ENCODE assay signal across 24 mouse cellular contexts in the genomic region with DNA sequence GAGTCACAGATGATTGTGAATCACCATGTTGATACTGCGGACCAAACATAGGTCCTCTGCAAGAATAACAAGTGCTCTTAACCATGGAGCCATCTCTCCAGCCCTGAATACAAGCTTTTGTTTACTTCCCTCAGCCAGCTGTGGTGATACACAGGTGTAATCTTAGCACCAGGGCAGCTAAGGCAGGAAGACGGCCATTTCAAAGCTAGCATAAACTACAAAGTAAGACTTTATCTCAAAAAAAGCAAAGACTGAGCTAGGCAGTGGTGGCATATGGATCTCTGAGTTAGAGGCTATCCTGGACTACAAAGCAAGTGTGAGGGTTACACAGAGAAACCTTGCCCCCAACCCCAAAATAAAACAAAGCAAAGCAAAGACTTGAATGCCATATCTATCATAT. TPM values are rescaled to one million over a fixed set of nuclear protein-coding genes. Genes with fewer than 3 reads are reported as not detected.
DNase-seq lines count a peak whose midpoint lies in the region; ATAC-seq and TF ChIP-seq lines count a peak whose summit lies in the region.
"Had no signal": no experiment of that assay in that cellular context is flagged by ENCODE, and none has a peak within 500 bp of the region (broad histone marks: within the 10 kb centered on the region; RNA-seq: fewer than 3 reads in every experiment).

No protein-coding gene starts in this region.

- TF ChIP-seq CTCF in heart, postnatal 0 days (IDR thresholded peaks at IDR 0.05; ENCODE audit: low read depth), result no peak

- H3K4me1 ChIP-seq in heart, postnatal 0 days (ENCODE audit: control insufficient read depth, insufficient read depth), result no peaks in the 10 kb centered on the region
- peaks cover 17% of the 10 kb centered on the region; the same call in 1 of the 2 replicates for H3K4me1 ChIP-seq in midbrain, embryonic 10.5 days
- peaks cover 6% of the 10 kb centered on the region for H3K4me1 ChIP-seq in hindbrain, embryonic 16.5 days (ENCODE audit: control insufficient read depth, insufficient read depth, low read depth, low read length)

- ATAC-seq in heart, postnatal 0 days (ENCODE audit: insufficient read depth, low read depth), result no peak
- ATAC-seq in hindbrain, embryonic 16.5 days, result no peak
- ATAC-seq: activated CD4-positive, CD25-positive, alpha-beta regulatory T cell, adult 4 months; forebrain, embryonic 14.5 days; forebrain, postnatal 0 days; hindbrain, postnatal 0 days had no signal

- no peak for DNase-seq in heart, postnatal 0 days (ENCODE audit: low spot score)
- no peak for DNase-seq in heart, postnatal 14 days
- DNase-seq in thymus, postnatal 0 days (ENCODE audit: low spot score), result peak; percentile 73
- DNase-seq in thymus, postnatal 25 days, result peak; percentile 60
- DNase-seq in midbrain, embryonic 10.5 days (ENCODE audit: low spot score), result no peak
- DNase-seq in kidney, adult 9 months, result no peak
- DNase-seq in adrenal gland, adult 2 months, result no peak
- DNase-seq: adrenal gland, postnatal 14 days; cerebellum, adult 11 months; cerebellum, adult 2 months; cerebellum, adult 9-11 months; cerebellum, postnatal 25 days; forebrain, postnatal 0 days; gastrocnemius, postnatal 25 days; heart, adult 18-20 months had no signal

- H3K27ac ChIP-seq in heart, postnatal 0 days (ENCODE audit: low read depth), result peak overlapping the region; percentile 44; the same call in 1 of the 2 replicates
- H3K27ac ChIP-seq in midbrain, embryonic 10.5 days (replicated peaks), result no peak overlapping the region
- no peak overlapping the region for H3K27ac ChIP-seq in hindbrain, embryonic 16.5 days (ENCODE audit: low read depth, low read length)
- H3K27ac ChIP-seq: embryonic facial prominence, embryonic 12.5 days; embryonic facial prominence, embryonic 15.5 days; heart, embryonic 15.5 days; hindbrain, embryonic 13.5 days; hindbrain, postnatal 0 days had no signal

- H3K9ac ChIP-seq in heart, postnatal 0 days (replicated peaks; ENCODE audit: low read depth, low read length), result no peak overlapping the region
- no peak overlapping the region for H3K9ac ChIP-seq in hindbrain, embryonic 16.5 days (ENCODE audit: low read depth, low read length)
- H3K9ac ChIP-seq: embryonic facial prominence, embryonic 12.5 days; embryonic facial prominence, embryonic 15.5 days; forebrain, postnatal 0 days; heart, embryonic 12.5 days; heart, embryonic 15.5 days; hindbrain, embryonic 13.5 days had no signal

- no peak overlapping the region for H3K4me3 ChIP-seq in heart, postnatal 0 days (ENCODE audit: low read depth, low read length)
- no peak overlapping the region for H3K4me3 ChIP-seq in midbrain, embryonic 10.5 days
- H3K4me3 ChIP-seq in hindbrain, embryonic 16.5 days (ENCODE audit: low read length), result no peak overlapping the region
- H3K4me3 ChIP-seq: embryonic facial prominence, embryonic 12.5 days; embryonic facial prominence, embryonic 15.5 days; heart, embryonic 12.5 days; heart, embryonic 15.5 days; hindbrain, embryonic 13.5 days had no signal

- H3K27me3 ChIP-seq in heart, postnatal 0 days (ENCODE audit: control insufficient read depth, insufficient read depth, low read length), result no peaks in the 10 kb centered on the region
- no peaks in the 10 kb centered on the region for H3K27me3 ChIP-seq in midbrain, embryonic 10.5 days (ENCODE audit: low read depth, poor library complexity, severe bottlenecking)
- no peaks in the 10 kb centered on the region for H3K27me3 ChIP-seq in hindbrain, embryonic 16.5 days (replicated peaks; ENCODE audit: control insufficient read depth, insufficient read depth, low read length)
- H3K27me3 ChIP-seq: embryonic facial prominence, embryonic 12.5 days; embryonic facial prominence, embryonic 15.5 days; heart, embryonic 12.5 days; heart, embryonic 15.5 days; hindbrain, embryonic 13.5 days had no signal

- no peaks in the 10 kb centered on the region for H3K9me3 ChIP-seq in heart, postnatal 0 days (replicated peaks; ENCODE audit: control insufficient read depth, low read length)
- H3K9me3 ChIP-seq in midbrain, embryonic 10.5 days (replicated peaks), result no peaks in the 10 kb centered on the region
- no peaks in the 10 kb centered on the region for H3K9me3 ChIP-seq in hindbrain, embryonic 16.5 days (ENCODE audit: control insufficient read depth, low read length)
- H3K9me3 ChIP-seq: embryonic facial prominence, embryonic 12.5 days; embryonic facial prominence, embryonic 15.5 days; heart, embryonic 12.5 days; heart, embryonic 15.5 days; hindbrain, embryonic 13.5 days had no signal

- 0 out of 2 replicates have a peak, but pooled peaks cover 3% of the 10 kb centered on the region for H3K36me3 ChIP-seq in heart, postnatal 0 days (replicated peaks; ENCODE audit: control insufficient read depth, insufficient read depth, low read length)
- peaks cover 32% of the 10 kb centered on the region for H3K36me3 ChIP-seq in midbrain, embryonic 10.5 days
- H3K36me3 ChIP-seq in hindbrain, embryonic 16.5 days (ENCODE audit: control insufficient read depth, insufficient read depth, low read length), result no peaks in the 10 kb centered on the region
- H3K36me3 ChIP-seq: heart, embryonic 15.5 days had no signal

- WGBS in heart, postnatal 0 days, result 82% methylated on average over 2 of the region's 2 CpGs
- WGBS in midbrain, embryonic 10.5 days, result 93% methylated on average over 2 of the region's 2 CpGs
- WGBS in hindbrain, embryonic 16.5 days, result 89% methylated on average over 2 of the region's 2 CpGs

- H3K4me2 ChIP-seq in heart, postnatal 0 days (ENCODE audit: low read depth, low read length), result no peak overlapping the region
- H3K4me2 ChIP-seq in hindbrain, embryonic 16.5 days (ENCODE audit: low read length), result no peak overlapping the region
- H3K4me2 ChIP-seq: embryonic facial prominence, embryonic 12.5 days; embryonic facial prominence, embryonic 15.5 days; heart, embryonic 12.5 days; heart, embryonic 15.5 days; hindbrain, embryonic 13.5 days had no signal

- intact Hi-C loops in heart, postnatal 14 days (cut with DNase I), result no loop called here

- TF ChIP-seq EP300 in heart, postnatal 0 days (IDR thresholded peaks at IDR 0.05; ENCODE audit: low read depth), result no peak

RNA-seq across cellular contexts. Expression of gene Xrn1, which starts 3.1 kb away (rescaled TPM):
- total RNA-seq in heart, postnatal 0 days (2014; rRNA removed; ENCODE audit: low replicate concordance), result 9.7 and 14.0 TPM in 2 replicates
- polyA plus RNA-seq in heart, postnatal 0 days (2015; fragmentation: Nextera tagmentation; extraction: Ambion mirVana), result 7.4 and 8.8 TPM in 2 replicates
- 10 to 100 TPM; 21.6 to 23.4 TPM for total RNA-seq in heart, postnatal 14 days (2021)
- 34.1 and 42.1 TPM in 2 replicates for polyA plus RNA-seq in thymus, postnatal 0 days (2015; fragmentation: Nextera tagmentation; extraction: Ambion mirVana)
- 19.7 and 20.9 TPM in 2 replicates for polyA plus RNA-seq in midbrain, embryonic 10.5 days (2016; fragmentation: Nextera tagmentation; extraction: Ambion mirVana)
- 12.9 and 13.9 TPM in 2 replicates for polyA plus RNA-seq in hindbrain, embryonic 16.5 days (2015; fragmentation: Nextera tagmentation; extraction: Ambion mirVana)
- 10 to 100 TPM; 19.5 to 20.7 TPM for total RNA-seq in adrenal gland, adult 2 months (2021)
- 0.98 and 1.2 TPM in 2 replicates for polyA plus RNA-seq in adrenal gland, adult 2 months (2012; rRNA removed)

Comparison
In these comparisons a context has a peak if more than half of its experiments do, and no peak if none do; other contexts are left out.
1. DNase-seq: peak in thymus, postnatal 0 days (single experiment) and thymus, postnatal 25 days (single experiment); none in heart, postnatal 0 days (single experiment), heart, postnatal 14 days (0 of 2), midbrain, embryonic 10.5 days (single experiment), kidney, adult 9 months (single experiment) and adrenal gland, adult 2 months (single experiment).